Mouse (Mus musculus): ENCODE results near the gene Pip4k2c. TPM values are rescaled to one million over a fixed set of nuclear protein-coding genes. Genes with fewer than 3 reads are reported as not detected.
A peak's percentile ranks its signal among the peaks of the same experiment; 100 is the strongest.

Gene Pip4k2c
- total RNA-seq (2014; fragmentation: Nextera tagmentation) (136 and 141 TPM in 2 replicates), total RNA-seq (2017) (126 and 133 TPM in 2 replicates), polyA plus RNA-seq (2012) (130 and 151 TPM in 2 replicates)

DNA sequence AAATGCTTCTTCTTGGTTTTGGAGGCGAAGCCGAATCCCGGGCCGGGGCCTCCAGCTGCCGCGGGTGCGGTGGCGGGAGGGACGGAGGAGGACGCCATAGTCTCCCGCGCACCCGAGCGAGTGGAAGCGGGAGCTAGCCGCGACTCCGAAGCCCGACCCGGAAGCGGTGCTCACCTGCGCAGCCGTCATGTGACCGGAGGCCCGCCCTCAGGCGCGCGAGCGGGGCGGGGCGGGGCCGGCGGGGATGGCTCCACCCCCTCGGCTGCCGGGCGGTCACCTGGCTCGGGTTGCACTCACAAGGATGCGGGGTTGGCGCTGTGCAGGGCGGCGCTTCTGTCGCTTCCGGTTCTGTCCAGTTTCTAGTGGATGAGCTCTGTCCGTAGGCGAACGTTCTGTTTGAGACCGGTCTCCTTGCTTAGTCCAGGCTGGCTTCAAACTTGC is at the start of gene Pip4k2c:
TSS of gene Pip4k2c (minus strand) at position 172 of the 441 bp plus-strand sequence.
- no peaks in the 10 kb centered on the region for H3K9me3 ChIP-seq (replicated peaks)
- no peak for TF ChIP-seq POLR2AphosphoS5 (IDR thresholded peaks at IDR 0.05; ENCODE audit: insufficient replicate concordance, low read depth, low read length)
- TF ChIP-seq TAL1 (conservative IDR thresholded peaks at IDR 0.05; ENCODE audit: low read depth, low read length), result no peak
- no peak for TF ChIP-seq CTCF (IDR thresholded peaks at IDR 0.05; ENCODE audit: low read depth, low read length)
- no peak for TF ChIP-seq GATA1 (IDR thresholded peaks at IDR 0.05; ENCODE audit: borderline replicate concordance, low read length)
- peak; percentile 79 for DNase-seq (ENCODE audit: low spot score)

DNA sequence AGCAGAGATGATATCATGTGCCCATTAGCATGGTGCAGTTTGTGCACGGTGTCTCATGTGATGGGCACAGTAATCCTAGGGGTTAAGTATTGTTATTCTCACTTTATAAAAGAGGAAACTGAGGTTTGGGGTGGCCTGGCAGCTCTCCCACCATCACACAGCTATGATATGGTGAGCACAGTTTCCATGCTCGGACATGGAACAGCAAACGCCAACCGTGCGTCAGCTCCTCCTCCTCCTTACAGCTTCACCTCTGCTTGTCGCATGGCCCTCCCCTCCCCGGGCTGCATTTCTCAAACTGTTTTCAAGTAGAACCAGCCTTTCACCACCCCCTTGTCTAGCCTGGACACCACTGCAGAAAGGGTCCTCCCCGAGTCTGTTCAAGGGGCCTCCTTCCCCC is 47.1 kb upstream of the Pip4k2c start:
- ATAC-seq (ENCODE audit: extremely low read depth, insufficient number of reproducible peaks, low FRiP score, poor library complexity, severe bottlenecking) (no peak), DNase-seq (ENCODE audit: low spot score) (no peak)
- H3K36me3 ChIP-seq (replicated peaks), result no peaks in the 10 kb centered on the region
- H3K27me3 ChIP-seq (ENCODE audit: insufficient read depth, low read length), result peaks cover 71% of the 10 kb centered on the region
- H3K9me3 ChIP-seq (replicated peaks), result no peaks in the 10 kb centered on the region
- peaks cover 20% of the 10 kb centered on the region for H3K4me1 ChIP-seq (ENCODE audit: insufficient read depth, low read depth, low read length)
- no peak overlapping the region for H3K4me3 ChIP-seq (ENCODE audit: low read depth, low read length)
- TF ChIP-seq GATA2 (IDR thresholded peaks at IDR 0.05; ENCODE audit: borderline replicate concordance, low read depth, low read length) (no peak), CTCF (IDR thresholded peaks at IDR 0.05; ENCODE audit: low read depth, low read length) (no peak), POLR2AphosphoS5 (IDR thresholded peaks at IDR 0.05; ENCODE audit: insufficient replicate concordance, low read depth, low read length) (no peak), GATA1 (IDR thresholded peaks at IDR 0.05; ENCODE audit: borderline replicate concordance, low read length) (no peak), TAL1 (conservative IDR thresholded peaks at IDR 0.05; ENCODE audit: low read depth, low read length) (no peak)

More for the DNA sequence above, at the start of gene Pip4k2c:
- peaks cover 71% of the 10 kb centered on the region for H3K4me1 ChIP-seq (ENCODE audit: insufficient read depth, low read depth, low read length)
- peak within 1 kb of the TSS; percentile 92 for H3K4me3 ChIP-seq (ENCODE audit: low read depth, low read length)
- ATAC-seq (ENCODE audit: extremely low read depth, insufficient number of reproducible peaks, low FRiP score, poor library complexity, severe bottlenecking), result peak; percentile 66
- H3K36me3 ChIP-seq (replicated peaks), result peaks cover 42% of the 10 kb centered on the region
- H3K27me3 ChIP-seq (ENCODE audit: insufficient read depth, low read length), result no peaks in the 10 kb centered on the region

DNA sequence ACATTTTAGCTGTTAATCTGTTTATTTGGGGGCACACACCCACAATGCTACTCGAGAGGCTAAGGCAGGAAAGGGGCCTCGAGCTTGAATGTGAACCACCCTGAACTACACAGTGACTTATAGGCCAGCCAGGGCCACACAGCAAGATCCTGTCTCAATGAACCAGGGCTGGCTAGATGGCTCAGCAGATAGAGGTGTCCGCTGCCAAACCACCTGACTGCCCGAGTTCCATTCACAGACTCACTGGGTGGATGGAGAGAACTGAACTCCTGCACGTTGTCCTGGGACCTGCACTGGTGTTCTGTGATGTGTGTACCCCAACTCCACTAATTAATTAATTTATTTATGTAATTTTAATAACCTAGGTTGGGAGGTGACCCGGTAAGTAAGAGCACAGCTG is 46.4 kb upstream of the Pip4k2c start:
- DNase-seq (ENCODE audit: low spot score) (no peak), ATAC-seq (ENCODE audit: extremely low read depth, insufficient number of reproducible peaks, low FRiP score, poor library complexity, severe bottlenecking) (no peak)
- H3K27me3 ChIP-seq (ENCODE audit: insufficient read depth, low read length), result peaks cover 71% of the 10 kb centered on the region
- H3K4me1 ChIP-seq (ENCODE audit: insufficient read depth, low read depth, low read length), result peaks cover 13% of the 10 kb centered on the region
- H3K9me3 ChIP-seq (replicated peaks), result no peaks in the 10 kb centered on the region
- no peak overlapping the region for H3K4me3 ChIP-seq (ENCODE audit: low read depth, low read length)
- H3K36me3 ChIP-seq (replicated peaks), result no peaks in the 10 kb centered on the region
- TF ChIP-seq GATA2 (IDR thresholded peaks at IDR 0.05; ENCODE audit: borderline replicate concordance, low read depth, low read length) (no peak), TAL1 (conservative IDR thresholded peaks at IDR 0.05; ENCODE audit: low read depth, low read length) (no peak), POLR2AphosphoS5 (IDR thresholded peaks at IDR 0.05; ENCODE audit: insufficient replicate concordance, low read depth, low read length) (no peak), GATA1 (IDR thresholded peaks at IDR 0.05; ENCODE audit: borderline replicate concordance, low read length) (no peak), CTCF (IDR thresholded peaks at IDR 0.05; ENCODE audit: low read depth, low read length) (no peak)

DNA sequence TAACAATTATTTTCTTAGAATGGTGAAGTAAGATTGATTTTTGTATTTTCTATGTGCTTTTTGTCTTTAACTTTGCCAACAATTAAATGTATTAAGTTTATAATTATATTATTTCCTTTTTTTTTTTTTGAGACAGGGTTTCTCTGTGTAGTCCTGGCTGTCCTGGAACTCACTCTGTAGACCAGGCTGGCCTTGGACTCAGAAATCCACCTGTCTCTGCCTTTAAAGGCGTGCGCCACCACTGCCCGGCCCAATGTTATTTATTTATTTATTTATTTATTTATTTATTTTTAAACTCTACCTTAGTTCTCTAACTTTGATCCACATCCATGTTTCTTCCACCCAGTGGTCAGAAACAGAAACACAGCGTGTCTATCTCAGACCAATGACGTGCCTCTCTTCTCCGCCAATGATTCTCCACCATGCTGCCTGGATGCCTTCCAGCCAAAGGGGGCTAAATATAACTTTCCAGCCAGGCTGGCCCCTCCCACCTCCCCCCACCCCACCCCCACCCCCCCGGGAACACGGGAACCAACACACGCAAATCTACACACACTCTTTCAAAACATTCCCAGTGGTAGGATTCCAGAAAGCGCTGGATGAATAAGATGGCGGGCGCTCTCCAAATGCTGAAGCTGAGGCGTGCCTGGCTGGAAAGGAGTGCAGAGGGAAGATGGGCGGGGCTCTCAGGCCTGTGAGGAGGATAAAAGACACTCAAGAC is 44.4 kb upstream of the Pip4k2c start:
- Histone ChIP-seq H3K9me3 (replicated peaks) (no peaks in the 10 kb centered on the region), H3K27me3 (ENCODE audit: insufficient read depth, low read length) (peaks cover 64% of the 10 kb centered on the region), H3K4me3 (ENCODE audit: low read depth, low read length) (no peak overlapping the region), H3K36me3 (replicated peaks) (no peaks in the 10 kb centered on the region), H3K4me1 (ENCODE audit: insufficient read depth, low read depth, low read length) (peaks cover 3% of the 10 kb centered on the region)
- TF ChIP-seq CTCF (IDR thresholded peaks at IDR 0.05; ENCODE audit: low read depth, low read length) (no peak), GATA1 (IDR thresholded peaks at IDR 0.05; ENCODE audit: borderline replicate concordance, low read length) (no peak), GATA2 (IDR thresholded peaks at IDR 0.05; ENCODE audit: borderline replicate concordance, low read depth, low read length) (no peak), POLR2AphosphoS5 (IDR thresholded peaks at IDR 0.05; ENCODE audit: insufficient replicate concordance, low read depth, low read length) (no peak), TAL1 (conservative IDR thresholded peaks at IDR 0.05; ENCODE audit: low read depth, low read length) (no peak)
- peak; percentile 18 for DNase-seq (ENCODE audit: low spot score)
- ATAC-seq (ENCODE audit: extremely low read depth, insufficient number of reproducible peaks, low FRiP score, poor library complexity, severe bottlenecking), result no peak

DNA sequence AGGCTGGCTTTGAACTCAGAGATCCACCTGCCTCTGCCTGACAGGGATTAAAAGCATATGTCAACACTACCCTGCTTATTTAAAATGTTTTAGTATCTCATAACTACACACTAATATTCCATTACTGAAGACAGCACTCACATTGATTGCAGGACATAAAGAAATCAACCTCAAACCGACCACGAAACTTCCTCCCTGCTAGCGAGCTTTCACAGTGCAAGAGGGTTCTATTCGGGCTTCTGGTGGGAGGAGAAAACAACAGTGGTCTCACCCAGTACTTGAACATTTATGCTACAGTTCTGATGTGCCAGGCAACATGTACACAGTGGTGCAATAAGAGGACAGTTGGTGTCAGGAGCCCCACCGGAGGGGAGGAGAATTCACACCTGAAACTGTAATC is 39.4 kb upstream of the Pip4k2c start:
- no peaks in the 10 kb centered on the region for H3K4me1 ChIP-seq (ENCODE audit: insufficient read depth, low read depth, low read length)
- no peaks in the 10 kb centered on the region for H3K36me3 ChIP-seq (replicated peaks)
- peaks cover 58% of the 10 kb centered on the region for H3K27me3 ChIP-seq (ENCODE audit: insufficient read depth, low read length)
- ATAC-seq (ENCODE audit: extremely low read depth, insufficient number of reproducible peaks, low FRiP score, poor library complexity, severe bottlenecking) (no peak), DNase-seq (ENCODE audit: low spot score) (no peak)
- H3K9me3 ChIP-seq (replicated peaks), result no peaks in the 10 kb centered on the region
- no peak overlapping the region for H3K4me3 ChIP-seq (ENCODE audit: low read depth, low read length)
- TF ChIP-seq CTCF (IDR thresholded peaks at IDR 0.05; ENCODE audit: low read depth, low read length) (no peak), POLR2AphosphoS5 (IDR thresholded peaks at IDR 0.05; ENCODE audit: insufficient replicate concordance, low read depth, low read length) (no peak)

DNA sequence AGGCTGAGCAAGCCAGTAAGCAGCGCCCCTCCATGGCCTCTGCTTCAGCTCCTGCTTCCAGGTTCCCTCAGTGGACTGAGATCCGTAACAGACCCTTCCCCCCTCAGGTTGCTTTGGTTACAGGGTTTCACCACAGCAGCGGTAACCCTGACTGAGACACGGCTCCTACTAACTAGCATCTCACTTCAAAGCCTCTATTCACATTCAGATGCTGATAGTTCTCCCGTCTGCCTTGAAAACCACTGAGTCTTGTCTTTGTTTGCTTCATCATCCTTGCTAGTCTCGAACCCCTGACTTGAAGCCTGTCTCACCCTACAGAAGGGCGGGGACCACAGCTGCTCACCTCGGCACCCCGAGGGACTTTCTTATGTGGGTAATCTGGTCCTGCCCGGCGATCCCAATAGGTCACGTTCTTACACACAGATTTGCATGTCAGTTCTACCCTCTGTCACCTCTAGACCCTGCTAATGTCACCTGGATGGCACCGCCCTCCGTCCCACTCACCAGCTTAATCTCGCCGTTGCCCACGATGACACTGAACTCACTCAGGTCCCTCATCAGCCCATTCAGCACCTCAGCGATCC is 26.9 kb upstream of the Pip4k2c start:
- peaks cover 6% of the 10 kb centered on the region for H3K9me3 ChIP-seq (replicated peaks)
- DNase-seq (ENCODE audit: low spot score) (no peak), ATAC-seq (ENCODE audit: extremely low read depth, insufficient number of reproducible peaks, low FRiP score, poor library complexity, severe bottlenecking) (no peak)
- TF ChIP-seq CTCF (IDR thresholded peaks at IDR 0.05; ENCODE audit: low read depth, low read length), result no peak
- TF ChIP-seq POLR2AphosphoS5 (IDR thresholded peaks at IDR 0.05; ENCODE audit: insufficient replicate concordance, low read depth, low read length), result no peak
- TF ChIP-seq GATA1 (IDR thresholded peaks at IDR 0.05; ENCODE audit: borderline replicate concordance, low read length), result no peak
- TF ChIP-seq GATA2 (IDR thresholded peaks at IDR 0.05; ENCODE audit: borderline replicate concordance, low read depth, low read length), result no peak
- TF ChIP-seq TAL1 (conservative IDR thresholded peaks at IDR 0.05; ENCODE audit: low read depth, low read length), result no peak
- H3K36me3 ChIP-seq (replicated peaks), result no peaks in the 10 kb centered on the region
- peaks cover 7% of the 10 kb centered on the region for H3K4me1 ChIP-seq (ENCODE audit: insufficient read depth, low read depth, low read length)
- peaks cover 72% of the 10 kb centered on the region for H3K27me3 ChIP-seq (ENCODE audit: insufficient read depth, low read length)
- no peak overlapping the region for H3K4me3 ChIP-seq (ENCODE audit: low read depth, low read length)

Measured in G1E (cell line).